Mouse (Mus musculus): ENCODE measurements around the gene Snph. TPM values are rescaled to one million over a fixed set of nuclear protein-coding genes. Genes with fewer than 3 reads are reported as not detected.

Snph gene
- polyA plus RNA-seq, 1 experiment, result not detected

DNA sequence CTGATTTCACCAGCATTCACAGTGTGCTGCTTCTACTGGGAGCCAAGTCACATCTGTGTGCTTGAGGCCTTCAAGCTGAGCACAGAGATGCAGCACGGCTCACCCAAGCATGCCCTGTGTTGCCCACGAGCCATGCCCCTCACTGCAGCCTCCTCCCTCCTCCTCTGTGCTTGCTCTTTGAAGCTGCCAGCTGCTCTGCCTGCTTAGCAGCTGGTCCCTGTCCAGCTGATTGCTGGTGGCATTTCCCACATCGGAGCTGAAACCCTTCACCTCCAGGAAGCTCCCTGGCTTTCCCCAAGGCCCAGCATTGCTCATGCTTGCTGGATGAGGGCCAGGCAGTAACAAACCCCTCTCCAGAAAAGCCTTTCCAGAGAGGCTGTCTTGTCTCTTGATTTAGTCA is 22.4 kb downstream of the Snph start:
- no peak overlapping the region for H3ac ChIP-seq (ENCODE audit: control insufficient read depth, insufficient read length)
- TF ChIP-seq MYOG (IDR thresholded peaks at IDR 0.05; ENCODE audit: control insufficient read depth in 1 of 3, insufficient read depth in 1 of 3, insufficient read length in 2 of 3, low read depth in 2 of 3) (peak in 2 of 3 experiments; percentile 58 to 65), MYOD1 (IDR thresholded peaks at IDR 0.05; ENCODE audit: control insufficient read depth in 1 of 3, insufficient read length in 2 of 3, low read depth in 2 of 3) (peak in 2 of 3 experiments; percentile 43 to 79), E2F4 (IDR thresholded peaks at IDR 0.05; ENCODE audit: insufficient read depth) (no peak)
- no peaks in the 10 kb centered on the region for H3K36me3 ChIP-seq (ENCODE audit: control insufficient read depth, insufficient read depth)
- H3K4me2 ChIP-seq (ENCODE audit: low read depth), result no peak overlapping the region
- H3K27me3 ChIP-seq (ENCODE audit: control insufficient read depth, insufficient read depth, insufficient read length), result no peaks in the 10 kb centered on the region
- no peaks in the 10 kb centered on the region for H3K79me2 ChIP-seq (ENCODE audit: control insufficient read depth, insufficient read depth)
- no peak overlapping the region for H3K4me3 ChIP-seq

DNA sequence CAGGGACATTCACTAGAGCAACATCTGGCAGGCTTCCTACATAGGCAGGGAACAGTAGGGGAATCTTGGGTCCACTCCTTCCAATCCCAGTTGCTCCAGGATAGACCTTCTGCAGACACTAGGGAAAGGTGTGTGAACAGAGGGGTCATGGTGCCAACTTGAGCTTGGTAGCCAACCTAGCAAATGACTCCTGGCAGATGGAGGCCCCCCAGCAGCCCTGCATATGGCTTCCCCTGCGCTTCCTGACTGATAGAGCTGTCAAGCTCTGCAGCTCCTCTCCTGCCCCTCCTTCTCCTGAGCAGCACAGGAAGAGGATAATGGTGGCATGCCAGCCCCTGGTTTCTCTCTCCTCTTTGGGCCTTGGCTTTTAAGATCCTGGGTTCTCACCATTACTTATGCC is 24.0 kb downstream of the Snph start:
- Histone ChIP-seq H3K79me2 (ENCODE audit: control insufficient read depth, insufficient read depth) (no peaks in the 10 kb centered on the region), H3K4me2 (ENCODE audit: low read depth) (no peak overlapping the region), H3ac (ENCODE audit: control insufficient read depth, insufficient read length) (no peak overlapping the region), H3K36me3 (ENCODE audit: control insufficient read depth, insufficient read depth) (no peaks in the 10 kb centered on the region), H3K4me3 (no peak overlapping the region), H3K27me3 (ENCODE audit: control insufficient read depth, insufficient read depth, insufficient read length) (peaks cover 7% of the 10 kb centered on the region)
- no peak for TF ChIP-seq TCF3 (IDR thresholded peaks at IDR 0.05; ENCODE audit: insufficient read length, low read depth)
- TF ChIP-seq MYOG (IDR thresholded peaks at IDR 0.05; ENCODE audit: control insufficient read depth in 1 of 3, insufficient read depth in 1 of 3, insufficient read length in 2 of 3, low read depth in 2 of 3), result no peak
- no peak for TF ChIP-seq POLR2A (IDR thresholded peaks at IDR 0.05; ENCODE audit: insufficient read length, low read depth)
- no peak for TF ChIP-seq E2F4 (IDR thresholded peaks at IDR 0.05; ENCODE audit: insufficient read depth)
- no peak for TF ChIP-seq REST (IDR thresholded peaks at IDR 0.05; ENCODE audit: insufficient read depth, insufficient read length)
- TF ChIP-seq POLR2AphosphoS2 (IDR thresholded peaks at IDR 0.05; ENCODE audit: insufficient read length, low read depth), result no peak
- no peak for TF ChIP-seq MYOD1 (IDR thresholded peaks at IDR 0.05; ENCODE audit: control insufficient read depth in 1 of 3, insufficient read length in 2 of 3, low read depth in 2 of 3)
- TF ChIP-seq SRF (IDR thresholded peaks at IDR 0.05; ENCODE audit: control insufficient read depth, insufficient read length, low read depth), result no peak
- TF ChIP-seq TCF12 (IDR thresholded peaks at IDR 0.05; ENCODE audit: insufficient read depth, poor library complexity, severe bottlenecking), result no peak
- no peak for TF ChIP-seq USF1 (IDR thresholded peaks at IDR 0.05; ENCODE audit: low read depth)
- no peak for TF ChIP-seq CEBPB (IDR thresholded peaks at IDR 0.05; ENCODE audit: insufficient read depth, poor library complexity, severe bottlenecking)
- TF ChIP-seq MAX (IDR thresholded peaks at IDR 0.05; ENCODE audit: low read depth), result no peak

DNA sequence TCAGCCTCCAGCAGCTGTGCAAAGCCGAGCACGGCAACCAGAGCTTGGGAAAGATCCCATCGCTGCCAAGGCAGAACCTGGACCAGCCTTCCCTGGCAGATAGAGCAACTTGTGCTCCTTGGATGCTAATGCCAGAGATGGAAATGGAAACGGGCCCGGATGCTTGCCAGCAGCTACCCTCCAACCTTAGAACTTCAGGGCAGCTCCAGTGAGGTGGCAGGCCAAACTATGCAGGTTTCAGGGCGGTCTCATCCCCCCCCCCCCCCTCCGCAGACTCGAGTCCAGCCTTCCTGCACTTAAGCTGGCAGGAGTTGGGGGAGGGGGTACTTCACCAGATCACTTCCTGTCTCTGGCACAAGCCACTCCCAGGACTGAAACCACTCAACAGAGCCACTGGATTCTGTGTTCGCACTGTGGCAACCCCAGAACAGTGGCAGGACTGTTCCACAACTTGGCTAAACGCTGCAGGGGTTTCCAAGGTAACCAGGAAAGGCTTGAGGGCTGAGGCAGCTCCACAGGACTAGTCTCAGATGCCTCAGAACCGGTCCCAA is 26.9 kb downstream of the Snph start:
- no peak for TF ChIP-seq MYOD1 (IDR thresholded peaks at IDR 0.05; ENCODE audit: control insufficient read depth in 1 of 3, insufficient read length in 2 of 3, low read depth in 2 of 3)
- peak in 1 of 3 experiments; percentile 3 for TF ChIP-seq MYOG (IDR thresholded peaks at IDR 0.05; ENCODE audit: control insufficient read depth in 1 of 3, insufficient read depth in 1 of 3, insufficient read length in 2 of 3, low read depth in 2 of 3)
- no peak for TF ChIP-seq CEBPB (IDR thresholded peaks at IDR 0.05; ENCODE audit: insufficient read depth, poor library complexity, severe bottlenecking)
- TF ChIP-seq TCF3 (IDR thresholded peaks at IDR 0.05; ENCODE audit: insufficient read length, low read depth), result no peak
- Histone ChIP-seq H3K27me3 (ENCODE audit: control insufficient read depth, insufficient read depth, insufficient read length) (peaks cover 30% of the 10 kb centered on the region), H3ac (ENCODE audit: control insufficient read depth, insufficient read length) (no peak overlapping the region), H3K4me2 (ENCODE audit: low read depth) (no peak overlapping the region), H3K4me3 (no peak overlapping the region), H3K36me3 (ENCODE audit: control insufficient read depth, insufficient read depth) (no peaks in the 10 kb centered on the region), H3K79me2 (ENCODE audit: control insufficient read depth, insufficient read depth) (no peaks in the 10 kb centered on the region)

DNA sequence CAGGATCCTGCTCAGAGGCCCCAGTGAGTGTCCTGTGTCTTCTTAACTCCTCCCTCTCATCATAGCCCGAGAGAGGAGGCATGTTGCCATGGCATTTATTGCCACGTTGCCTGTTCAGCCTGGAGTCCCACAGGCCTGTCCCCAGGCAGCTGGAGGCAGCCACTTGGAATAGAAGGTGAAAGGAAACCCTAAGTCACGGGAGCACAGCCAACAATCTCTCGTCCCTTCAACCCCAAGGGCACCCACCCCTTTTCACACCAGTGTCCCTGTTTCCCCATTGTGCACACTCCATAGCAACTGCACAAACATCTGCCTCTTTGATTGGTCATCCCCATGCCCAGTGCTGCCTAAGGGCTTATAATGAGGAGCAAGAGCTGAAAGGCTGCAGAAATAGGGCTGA is 28.8 kb downstream of the Snph start:
- TF ChIP-seq MAX (IDR thresholded peaks at IDR 0.05; ENCODE audit: low read depth) (no peak), TCF3 (IDR thresholded peaks at IDR 0.05; ENCODE audit: insufficient read length, low read depth) (no peak), USF1 (IDR thresholded peaks at IDR 0.05; ENCODE audit: low read depth) (no peak), MYOG (IDR thresholded peaks at IDR 0.05; ENCODE audit: control insufficient read depth in 1 of 3, insufficient read depth in 1 of 3, insufficient read length in 2 of 3, low read depth in 2 of 3) (no peak), E2F4 (IDR thresholded peaks at IDR 0.05; ENCODE audit: insufficient read depth) (no peak), SRF (IDR thresholded peaks at IDR 0.05; ENCODE audit: control insufficient read depth, insufficient read length, low read depth) (no peak), POLR2AphosphoS2 (IDR thresholded peaks at IDR 0.05; ENCODE audit: insufficient read length, low read depth) (no peak), CEBPB (IDR thresholded peaks at IDR 0.05; ENCODE audit: insufficient read depth, poor library complexity, severe bottlenecking) (no peak), MYOD1 (IDR thresholded peaks at IDR 0.05; ENCODE audit: control insufficient read depth in 1 of 3, insufficient read length in 2 of 3, low read depth in 2 of 3) (no peak), TCF12 (IDR thresholded peaks at IDR 0.05; ENCODE audit: insufficient read depth, poor library complexity, severe bottlenecking) (no peak), REST (IDR thresholded peaks at IDR 0.05; ENCODE audit: insufficient read depth, insufficient read length) (no peak), POLR2A (IDR thresholded peaks at IDR 0.05; ENCODE audit: insufficient read length, low read depth) (no peak)
- Histone ChIP-seq H3K27me3 (ENCODE audit: control insufficient read depth, insufficient read depth, insufficient read length) (peaks cover 44% of the 10 kb centered on the region), H3K79me2 (ENCODE audit: control insufficient read depth, insufficient read depth) (no peaks in the 10 kb centered on the region), H3K36me3 (ENCODE audit: control insufficient read depth, insufficient read depth) (no peaks in the 10 kb centered on the region), H3ac (ENCODE audit: control insufficient read depth, insufficient read length) (no peak overlapping the region), H3K4me2 (ENCODE audit: low read depth) (no peak overlapping the region), H3K4me3 (no peak overlapping the region)

DNA sequence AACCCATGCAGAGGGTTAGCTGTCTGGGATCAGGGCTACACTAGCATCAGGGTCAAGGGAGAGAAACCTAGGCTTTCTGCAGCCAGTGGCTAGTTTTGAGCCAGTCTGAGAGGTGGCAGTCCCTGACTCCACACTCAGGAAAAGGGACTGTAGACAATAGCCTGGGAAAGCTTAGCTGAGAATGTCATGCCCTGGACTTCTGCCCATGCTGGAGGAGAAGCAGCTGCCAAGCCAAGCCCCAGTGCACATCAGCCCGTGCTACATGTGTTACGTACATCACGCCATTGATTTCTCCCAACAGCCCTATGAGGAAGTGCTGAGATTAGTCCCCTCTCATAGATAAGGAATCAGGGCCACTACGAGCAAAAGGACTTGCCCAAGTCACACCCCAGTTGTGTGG is 30.3 kb downstream of the Snph start:
- H3K27me3 ChIP-seq (ENCODE audit: control insufficient read depth, insufficient read depth, insufficient read length), result peaks cover 44% of the 10 kb centered on the region
- H3K4me3 ChIP-seq, result no peak overlapping the region
- H3K79me2 ChIP-seq (ENCODE audit: control insufficient read depth, insufficient read depth), result no peaks in the 10 kb centered on the region
- TF ChIP-seq REST (IDR thresholded peaks at IDR 0.05; ENCODE audit: insufficient read depth, insufficient read length), result no peak
- H3K4me2 ChIP-seq (ENCODE audit: low read depth), result no peak overlapping the region
- H3K36me3 ChIP-seq (ENCODE audit: control insufficient read depth, insufficient read depth), result no peaks in the 10 kb centered on the region
- no peak overlapping the region for H3ac ChIP-seq (ENCODE audit: control insufficient read depth, insufficient read length)
